Mouse (Mus musculus): ENCODE results near the gene Vldlr. TPM values are rescaled to one million over a fixed set of nuclear protein-coding genes. Genes with fewer than 3 reads are reported as not detected.

The Vldlr gene
- polyA plus RNA-seq, 1 experiment from 2014 or later = 3.7 TPM

DNA sequence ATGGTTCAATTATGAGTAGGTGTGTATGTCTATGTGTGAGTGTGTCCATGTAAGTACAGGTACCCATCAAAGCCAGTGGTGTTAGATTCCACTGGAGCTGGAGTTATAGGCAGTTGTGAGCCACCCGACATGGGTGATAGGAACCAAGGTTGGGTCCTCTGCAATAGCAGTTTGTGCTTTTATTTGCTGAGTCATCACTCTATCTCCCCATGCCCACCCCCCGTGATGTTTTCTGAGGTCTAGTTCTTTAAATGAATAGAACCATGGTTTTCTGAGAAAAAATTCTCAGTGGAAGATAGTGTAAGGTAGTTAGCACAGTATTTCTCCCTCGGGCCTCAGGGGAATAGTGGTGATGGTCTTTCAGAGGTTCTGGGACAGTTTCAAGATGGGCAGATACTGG, 39.4 kb downstream of the Vldlr start:
- H3K27me3 ChIP-seq (replicated peaks; ENCODE audit: low read depth, poor library complexity, severe bottlenecking) = no peaks in the 10 kb centered on the region
- H3K36me3 ChIP-seq (replicated peaks) = no peaks in the 10 kb centered on the region
- WGBS = 82% methylated on average over 3 of the region's 3 CpGs
- H3K27ac ChIP-seq (replicated peaks) = no peak overlapping the region
- no peaks in the 10 kb centered on the region for H3K9me3 ChIP-seq
- H3K4me1 ChIP-seq = peaks cover 11% of the 10 kb centered on the region
- no peak for DNase-seq (ENCODE audit: low spot score)
- no peak overlapping the region for H3K4me3 ChIP-seq

DNA sequence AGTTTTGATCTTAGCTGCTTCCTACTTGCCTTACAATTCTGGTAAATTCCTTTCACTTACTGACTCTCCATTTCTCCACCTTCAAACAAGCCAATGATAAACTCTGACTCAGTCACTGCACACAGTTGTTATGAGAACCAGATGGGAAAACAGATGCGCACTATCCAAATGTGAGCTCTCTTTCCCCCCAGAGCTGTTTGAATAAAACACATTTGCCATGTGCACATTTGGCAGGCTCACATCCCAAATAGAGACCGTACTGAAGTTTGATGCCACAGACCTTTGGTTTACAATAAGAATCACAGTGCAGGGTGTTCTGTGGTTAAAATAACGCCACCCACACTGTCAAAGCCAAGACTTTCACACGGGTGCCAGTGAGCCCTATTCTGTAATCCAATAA, 43.8 kb downstream of the Vldlr start:
- H3K27me3 ChIP-seq (replicated peaks; ENCODE audit: low read depth, poor library complexity, severe bottlenecking) = no peaks in the 10 kb centered on the region
- H3K4me1 ChIP-seq = peaks cover 11% of the 10 kb centered on the region
- no peak overlapping the region for H3K4me3 ChIP-seq
- WGBS = 47% methylated on average over 4 of the region's 4 CpGs
- no peak overlapping the region for H3K27ac ChIP-seq (replicated peaks)
- no peaks in the 10 kb centered on the region for H3K9me3 ChIP-seq
- DNase-seq (ENCODE audit: low spot score) = peak; percentile 27
- H3K36me3 ChIP-seq (replicated peaks) = no peaks in the 10 kb centered on the region

DNA sequence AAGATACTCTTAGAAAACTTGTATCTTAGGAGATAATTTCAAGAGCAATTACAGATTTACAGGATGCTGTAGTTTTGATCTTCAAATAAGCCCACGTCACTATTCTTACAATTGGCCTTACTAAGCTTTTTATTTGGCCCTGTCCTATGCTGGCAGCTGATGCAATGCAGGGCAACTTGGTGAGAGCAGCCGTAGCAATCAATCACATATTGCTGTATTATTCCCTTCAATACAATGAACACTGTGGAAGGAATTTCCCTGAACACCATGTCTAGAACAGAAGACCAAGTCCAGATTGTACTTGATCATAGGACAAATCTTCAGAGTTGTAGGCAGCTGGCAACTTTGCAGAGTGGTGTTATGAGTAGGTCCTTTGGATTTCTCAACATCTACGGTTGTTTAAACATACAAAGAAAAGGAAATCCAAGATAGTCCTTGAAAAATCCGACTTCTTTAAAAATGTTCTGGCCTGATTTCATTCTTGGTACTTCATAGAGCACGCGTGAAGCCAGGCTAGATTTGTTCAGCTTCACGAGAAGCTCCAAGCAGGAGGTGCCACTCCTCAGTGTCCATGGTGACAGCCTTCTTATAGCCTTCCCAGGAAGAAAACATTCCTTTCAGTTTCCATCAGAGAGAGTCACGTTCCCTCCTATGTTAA, 44.5 kb downstream of the Vldlr start:
- no peak overlapping the region for H3K27ac ChIP-seq (replicated peaks)
- H3K4me3 ChIP-seq = no peak overlapping the region
- H3K4me1 ChIP-seq = peaks cover 11% of the 10 kb centered on the region
- H3K27me3 ChIP-seq (replicated peaks; ENCODE audit: low read depth, poor library complexity, severe bottlenecking) = no peaks in the 10 kb centered on the region
- H3K36me3 ChIP-seq (replicated peaks) = no peaks in the 10 kb centered on the region
- WGBS = 92% methylated on average over 8 of the region's 8 CpGs
- no peaks in the 10 kb centered on the region for H3K9me3 ChIP-seq
- no peak for DNase-seq (ENCODE audit: low spot score)

DNA sequence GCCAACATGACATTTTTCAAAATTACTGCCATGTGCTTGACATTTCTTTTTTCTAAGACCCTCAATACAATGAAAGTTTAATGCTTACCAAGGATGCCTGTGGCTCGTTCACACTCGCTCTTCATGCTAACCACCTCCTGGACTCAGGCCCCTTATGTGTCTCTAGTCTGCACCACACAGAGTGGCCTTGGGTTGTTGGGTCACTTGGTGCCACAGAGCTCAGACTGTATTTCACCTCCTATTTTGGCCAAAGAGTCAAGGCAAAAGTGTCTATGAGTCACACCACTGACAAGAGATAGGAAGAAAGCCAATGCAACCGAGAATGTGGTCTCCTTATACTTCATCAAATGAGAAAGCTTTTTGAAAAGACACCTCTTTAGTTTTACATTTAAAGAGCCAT, 45.9 kb downstream of the Vldlr start:
- no peak overlapping the region for H3K4me3 ChIP-seq
- H3K36me3 ChIP-seq (replicated peaks) = no peaks in the 10 kb centered on the region
- 88% methylated on average over 3 of the region's 3 CpGs for WGBS
- no peak overlapping the region for H3K27ac ChIP-seq (replicated peaks)
- no peaks in the 10 kb centered on the region for H3K9me3 ChIP-seq
- DNase-seq (ENCODE audit: low spot score) = no peak
- H3K4me1 ChIP-seq = peaks cover 11% of the 10 kb centered on the region
- H3K27me3 ChIP-seq (replicated peaks; ENCODE audit: low read depth, poor library complexity, severe bottlenecking) = no peaks in the 10 kb centered on the region

DNA sequence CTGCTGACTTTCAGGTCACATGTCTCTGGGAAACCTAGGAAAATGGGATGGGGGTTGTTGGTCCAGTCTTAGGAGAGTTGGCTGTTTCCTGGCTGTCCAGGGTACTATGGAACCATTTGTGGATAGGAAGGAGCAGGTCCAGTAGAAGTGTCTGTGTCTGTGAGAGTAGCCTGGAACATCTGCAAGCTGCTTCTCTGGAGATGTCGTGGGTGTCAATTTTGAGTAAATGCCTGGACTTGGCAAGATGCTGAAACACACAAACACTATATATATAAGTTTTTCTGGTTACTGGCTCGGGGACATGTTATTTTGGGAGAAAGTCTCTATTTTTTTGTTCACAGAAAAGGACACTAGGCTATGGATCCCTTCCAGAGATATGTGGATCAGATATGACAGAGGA, 57.1 kb downstream of the Vldlr start:
- WGBS = 78% methylated on average over 2 of the region's 2 CpGs
- DNase-seq (ENCODE audit: low spot score) = no peak
- no peak overlapping the region for H3K4me3 ChIP-seq
- H3K27ac ChIP-seq (replicated peaks) = no peak overlapping the region
- no peaks in the 10 kb centered on the region for H3K36me3 ChIP-seq (replicated peaks)
- H3K9me3 ChIP-seq = no peaks in the 10 kb centered on the region
- no peaks in the 10 kb centered on the region for H3K4me1 ChIP-seq
- H3K27me3 ChIP-seq (replicated peaks; ENCODE audit: low read depth, poor library complexity, severe bottlenecking) = no peaks in the 10 kb centered on the region

DNA sequence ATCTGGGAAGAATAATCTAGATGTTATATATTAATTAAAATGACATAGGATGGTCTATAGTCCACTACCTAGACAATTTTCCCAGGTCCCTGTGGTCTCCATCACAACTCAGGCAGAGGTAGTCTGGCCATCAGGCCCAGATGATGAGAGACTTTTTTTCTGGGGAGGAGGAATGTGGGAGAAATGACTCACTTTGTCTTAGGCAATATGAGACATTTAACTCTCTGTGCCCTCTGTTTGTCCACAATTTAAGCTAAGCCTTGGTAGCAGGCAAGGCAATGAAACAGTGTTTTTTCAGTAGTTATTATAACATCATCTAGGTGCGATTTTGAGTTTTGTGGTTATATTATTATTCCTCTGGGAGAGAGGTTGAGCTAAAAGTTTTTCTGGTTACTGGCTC, 58.1 kb downstream of the Vldlr start:
- WGBS = 85% methylated on average over 1 of the region's 1 CpGs

DNA sequence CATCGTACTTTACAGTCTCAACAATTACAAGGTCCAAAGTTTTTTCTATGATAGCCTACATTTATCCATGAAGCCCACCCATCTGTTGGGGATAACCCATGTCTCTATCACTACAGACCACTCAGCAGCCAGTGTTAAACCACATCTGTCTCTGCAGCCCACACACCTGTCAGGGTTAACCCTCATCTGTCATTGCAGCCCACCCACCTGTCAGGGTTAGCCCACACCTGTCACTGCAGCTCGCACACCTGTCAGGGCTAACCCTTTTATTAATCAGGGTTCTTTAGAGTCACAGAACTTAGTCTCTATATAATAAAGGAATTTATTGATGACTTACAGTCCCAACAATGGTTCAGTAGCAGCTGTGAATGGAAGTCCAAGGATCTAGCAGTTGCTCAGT, 62.9 kb downstream of the Vldlr start:
- Histone ChIP-seq H3K9me3 (no peaks in the 10 kb centered on the region), H3K4me3 (no peak overlapping the region), H3K36me3 (replicated peaks) (no peaks in the 10 kb centered on the region), H3K4me1 (no peaks in the 10 kb centered on the region), H3K27me3 (replicated peaks; ENCODE audit: low read depth, poor library complexity, severe bottlenecking) (no peaks in the 10 kb centered on the region), H3K27ac (replicated peaks) (no peak overlapping the region)
- DNase-seq (ENCODE audit: low spot score) = no peak
- WGBS = 83% methylated on average over 2 of the region's 2 CpGs

More for the DNA sequence above, 58.1 kb downstream of the Vldlr start:
- no peaks in the 10 kb centered on the region for H3K9me3 ChIP-seq
- H3K27me3 ChIP-seq (replicated peaks; ENCODE audit: low read depth, poor library complexity, severe bottlenecking) = no peaks in the 10 kb centered on the region
- no peak for DNase-seq (ENCODE audit: low spot score)
- H3K4me1 ChIP-seq = no peaks in the 10 kb centered on the region
- no peaks in the 10 kb centered on the region for H3K36me3 ChIP-seq (replicated peaks)
- H3K4me3 ChIP-seq = no peak overlapping the region
- no peak overlapping the region for H3K27ac ChIP-seq (replicated peaks)

Other genes with a start within 250 kb of the Vldlr start
- 0.14 TPM in 1 of 2 replicates, not detected in the other for gene Kcnv2, start 106.1 kb downstream of the Vldlr start, polyA plus RNA-seq (2016; fragmentation: Nextera tagmentation; extraction: Ambion mirVana)
- 94.1 and 94.9 TPM in 2 replicates for gene Pum3, start 213.3 kb downstream of the Vldlr start, polyA plus RNA-seq (2016; fragmentation: Nextera tagmentation; extraction: Ambion mirVana)